ENCODE assay signal across 9 mouse cellular contexts in the genomic region with DNA sequence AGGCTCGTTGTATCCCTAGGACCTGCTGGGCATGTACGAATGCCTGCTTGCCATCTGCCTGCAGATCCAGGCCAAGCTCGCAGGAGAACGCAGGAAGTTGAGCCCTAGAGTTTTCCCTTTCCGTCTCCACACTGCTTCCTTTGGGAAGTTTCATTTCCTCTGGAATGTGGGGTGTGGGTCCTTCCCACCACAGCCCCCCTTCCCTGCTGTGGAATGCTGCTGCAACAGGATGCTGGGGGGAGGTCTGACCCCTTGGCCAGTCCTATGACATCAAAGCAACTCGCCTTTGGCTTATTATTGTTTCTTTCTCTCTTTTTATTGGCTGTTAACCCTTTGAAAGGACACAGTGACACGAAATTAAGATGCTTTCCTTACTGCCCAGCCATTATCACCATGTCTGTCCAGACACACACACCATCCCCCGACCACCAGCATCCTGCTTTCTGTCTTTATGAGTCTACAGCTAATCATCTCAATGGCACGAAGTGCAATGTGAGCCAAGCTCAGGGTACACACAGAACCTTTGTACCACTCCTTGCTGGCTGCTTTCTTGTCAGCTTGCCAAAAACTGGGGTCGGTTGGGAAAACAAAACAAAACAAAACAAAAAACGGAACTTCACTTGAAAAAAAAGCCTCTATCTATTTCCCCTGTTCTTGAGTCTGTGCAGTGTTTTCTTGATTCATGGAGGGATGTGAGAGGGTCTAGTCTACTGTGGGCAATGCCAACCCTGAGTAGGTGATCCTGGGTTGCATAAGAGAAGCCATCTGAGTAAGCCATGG.
DNase-seq lines count a peak whose midpoint lies in the region; TF ChIP-seq lines count a peak whose summit lies in the region.
"Had no signal": no experiment of that assay in that cellular context is flagged by ENCODE, and none has a peak within 500 bp of the region (broad histone marks: within the 10 kb centered on the region; RNA-seq: fewer than 3 reads in every experiment).

No protein-coding gene starts in this region.

- DNase-seq in liver, adult 2 months (ENCODE audit: extremely low read depth, low read depth, low spot score) = peak; percentile 8
- DNase-seq in liver = no peak
- DNase-seq in forelimb bud, embryonic 11.5 days (ENCODE audit: low read depth, low spot score) = peak; percentile 72
- peak; percentile 23 for DNase-seq in kidney, adult 11 months
- DNase-seq in lung, postnatal 36 days = peak; percentile 18
- DNase-seq in ovary, adult 18-20 months (ENCODE audit: low spot score) = no peak
- no peak for DNase-seq in left cerebral cortex, postnatal 25 days (ENCODE audit: low spot score in 2 of 2)
- no peak for DNase-seq in T-cell, adult 2 months (ENCODE audit: low spot score)

- WGBS in liver, adult 2 months = 45% methylated on average over 11 of the region's 11 CpGs

- no peaks in the 10 kb centered on the region for H3K36me3 ChIP-seq in liver, adult 2 months (ENCODE audit: control insufficient read depth, insufficient read depth, low read length)
- H3K36me3 ChIP-seq: G1E had no signal

- no peaks in the 10 kb centered on the region for H3K79me2 ChIP-seq in liver, adult 2 months (ENCODE audit: control insufficient read depth, insufficient read depth, low read length)

- no peaks in the 10 kb centered on the region; the same call in 1 of the 2 replicates for H3K27me3 ChIP-seq in liver, adult 2 months (ENCODE audit: control insufficient read depth, insufficient read depth, low read length)

- peak overlapping the region; percentile 15; the same call in 1 of the 2 replicates for H3K9ac ChIP-seq in liver, adult 2 months (ENCODE audit: low read depth, low read length)

- no peak for TF ChIP-seq CTCF in liver, adult 2 months (IDR thresholded peaks at IDR 0.05; ENCODE audit: low read depth, low read length)

- peak overlapping the region; percentile 43 for H3K27ac ChIP-seq in liver, adult 2 months (replicated peaks; ENCODE audit: insufficient read depth, low read depth, low read length)

- no peak for TF ChIP-seq POLR2A in liver, adult 2 months (IDR thresholded peaks at IDR 0.05; ENCODE audit: extremely low read depth, insufficient read depth, low read length)

- no peak overlapping the region for H3K4me3 ChIP-seq in liver, adult 2 months (ENCODE audit: insufficient read depth, low read depth, low read length)

- H3K4me1 ChIP-seq in liver, adult 2 months (ENCODE audit: control insufficient read depth, insufficient read depth, low read length) = no peaks in the 10 kb centered on the region

- intact Hi-C loops in left cerebral cortex, postnatal 25 days (cut with DNase I) = no loop called here

Comparison
In these comparisons a context has a peak if more than half of its experiments do, and no peak if none do; other contexts are left out.
1. DNase-seq: peak in liver, adult 2 months (single experiment), forelimb bud, embryonic 11.5 days (single experiment), kidney, adult 11 months (single experiment) and lung, postnatal 36 days (single experiment); none in liver (single experiment), ovary, adult 18-20 months (single experiment), left cerebral cortex, postnatal 25 days (0 of 2) and T-cell, adult 2 months (single experiment).